Mouse (Mus musculus): ENCODE results near the gene Sncg. TPM values are rescaled to one million over a fixed set of nuclear protein-coding genes. Genes with fewer than 3 reads are reported as not detected.
A peak's percentile ranks its signal among the peaks of the same experiment; 100 is the strongest.

Gene Sncg
- polyA plus RNA-seq, 1 experiment from 2014 or later: 6.8 TPM

DNA sequence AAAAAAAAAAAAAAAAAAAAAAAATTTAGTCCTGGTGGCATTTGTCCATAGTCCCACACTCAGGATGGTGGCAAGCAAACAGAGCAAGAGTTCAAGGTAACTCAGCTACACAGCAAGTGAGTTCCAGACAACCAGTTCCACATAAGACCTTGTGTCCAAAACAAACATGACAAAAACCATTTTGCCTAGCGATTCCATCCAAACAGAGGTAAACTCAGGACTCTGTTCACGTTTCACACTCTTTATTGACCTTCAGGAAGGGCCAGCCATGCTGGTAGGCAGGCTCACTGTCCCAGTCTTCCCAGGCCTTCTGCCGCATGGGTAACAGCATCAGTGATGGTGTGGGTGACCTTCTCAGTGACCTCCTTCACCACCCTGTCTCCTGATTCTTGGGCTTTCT lies 22.9 kb downstream of the Sncg start:
- no peaks in the 10 kb centered on the region for H3K27me3 ChIP-seq (ENCODE audit: control insufficient read depth, insufficient read depth, low read depth, low read length)
- ATAC-seq (ENCODE audit: low read depth): no peak
- WGBS: 60% methylated on average over 3 of the region's 3 CpGs
- H3K4me2 ChIP-seq (ENCODE audit: low read depth, low read length): no peak overlapping the region
- H3K4me3 ChIP-seq (ENCODE audit: low read length): no peak overlapping the region
- H3K27ac ChIP-seq (ENCODE audit: low read length): no peak overlapping the region
- H3K9me3 ChIP-seq (ENCODE audit: control insufficient read depth, low read length): no peaks in the 10 kb centered on the region
- H3K4me1 ChIP-seq (replicated peaks; ENCODE audit: control insufficient read depth, insufficient read depth, low read length): no peaks in the 10 kb centered on the region
- no peaks in the 10 kb centered on the region for H3K36me3 ChIP-seq (ENCODE audit: control insufficient read depth, insufficient read depth, low read length)
- H3K9ac ChIP-seq (ENCODE audit: low read length): no peak overlapping the region

DNA sequence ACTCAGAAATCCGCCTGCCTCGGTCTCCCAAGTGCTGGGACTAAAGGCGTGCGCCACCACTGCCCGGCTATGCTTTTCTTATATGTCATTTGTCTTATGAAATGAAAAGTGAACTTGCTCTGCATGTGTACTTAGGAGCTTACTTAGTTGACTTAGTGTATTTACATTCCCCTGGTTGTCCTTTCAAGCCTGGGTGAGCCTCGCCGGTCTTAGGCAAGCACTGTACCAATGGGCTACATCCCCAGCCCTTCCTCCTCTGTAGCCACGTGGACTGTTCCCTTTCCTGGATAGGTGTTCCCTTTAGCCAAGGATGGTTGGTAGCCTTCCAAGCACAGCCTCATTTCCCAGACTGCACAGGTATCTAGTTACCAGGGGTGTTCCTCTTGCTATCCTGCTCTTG lies 25.6 kb downstream of the Sncg start:
- no peak overlapping the region for H3K4me3 ChIP-seq (ENCODE audit: low read length)
- H3K36me3 ChIP-seq (ENCODE audit: control insufficient read depth, insufficient read depth, low read length): no peaks in the 10 kb centered on the region
- peak; percentile 86 for ATAC-seq (ENCODE audit: low read depth)
- H3K9ac ChIP-seq (ENCODE audit: low read length): no peak overlapping the region
- H3K4me2 ChIP-seq (ENCODE audit: low read depth, low read length): no peak overlapping the region
- no peaks in the 10 kb centered on the region for H3K4me1 ChIP-seq (replicated peaks; ENCODE audit: control insufficient read depth, insufficient read depth, low read length)
- 48% methylated on average over 8 of the region's 8 CpGs for WGBS
- H3K27me3 ChIP-seq (ENCODE audit: control insufficient read depth, insufficient read depth, low read depth, low read length): no peaks in the 10 kb centered on the region
- H3K9me3 ChIP-seq (ENCODE audit: control insufficient read depth, low read length): no peaks in the 10 kb centered on the region
- H3K27ac ChIP-seq (ENCODE audit: low read length): no peak overlapping the region

DNA sequence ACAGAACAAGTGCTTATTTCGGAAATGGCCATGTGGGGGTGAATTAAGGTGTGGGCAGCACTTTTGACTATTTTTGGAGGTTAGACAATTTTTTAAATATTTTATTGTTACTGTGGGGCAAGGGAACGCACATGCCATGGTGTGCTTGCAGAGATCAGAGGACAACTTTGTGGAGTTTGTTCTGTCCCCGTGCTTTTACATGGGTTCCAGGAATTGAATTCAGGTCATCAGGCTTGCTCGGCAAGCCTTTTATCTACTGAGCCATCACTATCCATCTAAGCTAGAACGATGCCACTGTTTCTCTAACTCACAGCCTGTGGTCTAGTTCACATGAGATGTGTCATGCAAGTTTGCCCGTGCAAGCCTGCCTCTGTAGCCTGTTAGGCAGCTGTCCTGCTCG lies 26.3 kb downstream of the Sncg start:
- no peak overlapping the region for H3K4me3 ChIP-seq (ENCODE audit: low read length)
- no peak overlapping the region for H3K27ac ChIP-seq (ENCODE audit: low read length)
- no peak overlapping the region for H3K4me2 ChIP-seq (ENCODE audit: low read depth, low read length)
- WGBS: 62% methylated on average over 7 of the region's 7 CpGs
- H3K27me3 ChIP-seq (ENCODE audit: control insufficient read depth, insufficient read depth, low read depth, low read length): no peaks in the 10 kb centered on the region
- H3K4me1 ChIP-seq (replicated peaks; ENCODE audit: control insufficient read depth, insufficient read depth, low read length): no peaks in the 10 kb centered on the region
- H3K9me3 ChIP-seq (ENCODE audit: control insufficient read depth, low read length): no peaks in the 10 kb centered on the region
- peaks cover 2% of the 10 kb centered on the region; the same call in 1 of the 2 replicates for H3K36me3 ChIP-seq (ENCODE audit: control insufficient read depth, insufficient read depth, low read length)
- H3K9ac ChIP-seq (ENCODE audit: low read length): no peak overlapping the region
- ATAC-seq (ENCODE audit: low read depth): no peak

GRCm38 (mm10) chr14:34347084-34347483 lies 27.5 kb downstream of the Sncg start:
- no peaks in the 10 kb centered on the region for H3K9me3 ChIP-seq (ENCODE audit: control insufficient read depth, low read length)
- 90% methylated on average over 5 of the region's 5 CpGs for WGBS
- no peak for ATAC-seq (ENCODE audit: low read depth)
- H3K27me3 ChIP-seq (ENCODE audit: control insufficient read depth, insufficient read depth, low read depth, low read length): no peaks in the 10 kb centered on the region
- no peak overlapping the region for H3K4me3 ChIP-seq (ENCODE audit: low read length)
- no peaks in the 10 kb centered on the region for H3K4me1 ChIP-seq (replicated peaks; ENCODE audit: control insufficient read depth, insufficient read depth, low read length)
- peaks cover 11% of the 10 kb centered on the region for H3K36me3 ChIP-seq (ENCODE audit: control insufficient read depth, insufficient read depth, low read length)
- no peak overlapping the region for H3K4me2 ChIP-seq (ENCODE audit: low read depth, low read length)
- H3K27ac ChIP-seq (ENCODE audit: low read length): no peak overlapping the region
- H3K9ac ChIP-seq (ENCODE audit: low read length): no peak overlapping the region

- Histone ChIP-seq H3K9ac (ENCODE audit: low read length) (no peak overlapping the region), H3K4me1 (replicated peaks; ENCODE audit: control insufficient read depth, insufficient read depth, low read length) (no peaks in the 10 kb centered on the region), H3K36me3 (ENCODE audit: control insufficient read depth, insufficient read depth, low read length) (peaks cover 15% of the 10 kb centered on the region), H3K27ac (ENCODE audit: low read length) (no peak overlapping the region; the same call in 1 of the 2 replicates), H3K27me3 (ENCODE audit: control insufficient read depth, insufficient read depth, low read depth, low read length) (no peaks in the 10 kb centered on the region), H3K9me3 (ENCODE audit: control insufficient read depth, low read length) (no peaks in the 10 kb centered on the region), H3K4me3 (ENCODE audit: low read length) (no peak overlapping the region), H3K4me2 (ENCODE audit: low read depth, low read length) (no peak overlapping the region)
- 47% methylated on average over 12 of the region's 12 CpGs for WGBS
- ATAC-seq (ENCODE audit: low read depth): peak; percentile 54; the same call in 1 of the 2 replicates
Measured at GRCm38 (mm10) chr14:34345771-34346566, 28.6 kb downstream of the Sncg start.

- Histone ChIP-seq H3K27ac (ENCODE audit: low read length) (no peak overlapping the region), H3K4me2 (ENCODE audit: low read depth, low read length) (no peak overlapping the region), H3K36me3 (ENCODE audit: control insufficient read depth, insufficient read depth, low read length) (peaks cover 21% of the 10 kb centered on the region), H3K4me3 (ENCODE audit: low read length) (no peak overlapping the region), H3K9me3 (ENCODE audit: control insufficient read depth, low read length) (no peaks in the 10 kb centered on the region), H3K4me1 (replicated peaks; ENCODE audit: control insufficient read depth, insufficient read depth, low read length) (no peaks in the 10 kb centered on the region), H3K27me3 (ENCODE audit: control insufficient read depth, insufficient read depth, low read depth, low read length) (no peaks in the 10 kb centered on the region), H3K9ac (ENCODE audit: low read length) (no peak overlapping the region)
- 89% methylated on average over 5 of the region's 5 CpGs for WGBS
- ATAC-seq (ENCODE audit: low read depth): no peak
Measured at GRCm38 (mm10) chr14:34344361-34344760, 30.2 kb downstream of the Sncg start.

DNA sequence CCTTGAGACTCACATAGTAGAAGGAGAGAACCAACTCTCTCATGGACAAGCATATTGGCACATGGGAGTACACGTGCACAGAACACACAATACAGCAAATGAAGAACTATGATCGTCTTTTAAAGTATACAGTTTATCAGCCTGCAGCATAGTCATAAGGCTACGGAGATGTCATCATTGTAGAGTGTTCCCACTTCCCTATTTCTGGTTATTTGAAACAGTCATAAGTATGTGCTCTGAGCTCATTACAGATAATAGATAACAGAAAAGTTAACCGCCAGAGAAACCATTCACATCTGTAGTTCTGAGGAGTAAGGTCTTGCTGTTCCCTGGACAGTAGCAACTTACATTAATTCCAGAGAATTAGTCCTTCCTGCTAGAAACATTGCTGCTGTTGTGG lies 31.5 kb downstream of the Sncg start:
- no peak for ATAC-seq (ENCODE audit: low read depth)
- peaks cover 21% of the 10 kb centered on the region for H3K36me3 ChIP-seq (ENCODE audit: control insufficient read depth, insufficient read depth, low read length)
- WGBS: 85% methylated on average over 4 of the region's 4 CpGs
- H3K4me2 ChIP-seq (ENCODE audit: low read depth, low read length): no peak overlapping the region
- H3K4me3 ChIP-seq (ENCODE audit: low read length): no peak overlapping the region
- no peaks in the 10 kb centered on the region for H3K27me3 ChIP-seq (ENCODE audit: control insufficient read depth, insufficient read depth, low read depth, low read length)
- no peaks in the 10 kb centered on the region for H3K4me1 ChIP-seq (replicated peaks; ENCODE audit: control insufficient read depth, insufficient read depth, low read length)
- H3K9me3 ChIP-seq (ENCODE audit: control insufficient read depth, low read length): no peaks in the 10 kb centered on the region
- no peak overlapping the region for H3K9ac ChIP-seq (ENCODE audit: low read length)
- no peak overlapping the region for H3K27ac ChIP-seq (ENCODE audit: low read length)

- H3K4me3 ChIP-seq (ENCODE audit: low read length): no peak overlapping the region
- H3K36me3 ChIP-seq (ENCODE audit: control insufficient read depth, insufficient read depth, low read length): peaks cover 28% of the 10 kb centered on the region
- WGBS: 82% methylated on average over 4 of the region's 4 CpGs
- no peak overlapping the region for H3K4me2 ChIP-seq (ENCODE audit: low read depth, low read length)
- no peaks in the 10 kb centered on the region for H3K4me1 ChIP-seq (replicated peaks; ENCODE audit: control insufficient read depth, insufficient read depth, low read length)
- no peak overlapping the region for H3K9ac ChIP-seq (ENCODE audit: low read length)
- H3K9me3 ChIP-seq (ENCODE audit: control insufficient read depth, low read length): no peaks in the 10 kb centered on the region
- ATAC-seq (ENCODE audit: low read depth): no peak
- no peak overlapping the region for H3K27ac ChIP-seq (ENCODE audit: low read length)
- no peaks in the 10 kb centered on the region for H3K27me3 ChIP-seq (ENCODE audit: control insufficient read depth, insufficient read depth, low read depth, low read length)
Measured at GRCm38 (mm10) chr14:34341993-34342392, 32.6 kb downstream of the Sncg start.

GRCm38 (mm10) chr14:34339446-34339845 lies 35.1 kb downstream of the Sncg start:
- H3K36me3 ChIP-seq (ENCODE audit: control insufficient read depth, insufficient read depth, low read length): peaks cover 50% of the 10 kb centered on the region
- no peaks in the 10 kb centered on the region for H3K27me3 ChIP-seq (ENCODE audit: control insufficient read depth, insufficient read depth, low read depth, low read length)
- no peak for ATAC-seq (ENCODE audit: low read depth)
- H3K4me2 ChIP-seq (ENCODE audit: low read depth, low read length): no peak overlapping the region
- WGBS: 44% methylated on average over 1 of the region's 1 CpGs
- no peaks in the 10 kb centered on the region for H3K4me1 ChIP-seq (replicated peaks; ENCODE audit: control insufficient read depth, insufficient read depth, low read length)
- no peaks in the 10 kb centered on the region for H3K9me3 ChIP-seq (ENCODE audit: control insufficient read depth, low read length)
- no peak overlapping the region for H3K4me3 ChIP-seq (ENCODE audit: low read length)
- H3K9ac ChIP-seq (ENCODE audit: low read length): no peak overlapping the region
- no peak overlapping the region for H3K27ac ChIP-seq (ENCODE audit: low read length)

Measured in lung, embryonic 16.5 days (tissue).